Comparison of ENCODE assay signal across 8 mouse cellular contexts in genomic region chr5:125215930-125216459, GRCm38 (mm10). TPM values are rescaled to one million over a fixed set of nuclear protein-coding genes. Genes with fewer than 3 reads are reported as not detected.
A peak's percentile ranks its signal among the peaks of the same experiment; 100 is the strongest.
DNase-seq lines count a peak whose midpoint lies in the region; ATAC-seq and TF ChIP-seq lines count a peak whose summit lies in the region.

No protein-coding gene starts in this region.

- intact Hi-C loops in left cerebral cortex, postnatal 4 days (cut with DNase I): no loop called here

- H3K9me3 ChIP-seq in lung, embryonic 15.5 days: no peaks in the 10 kb centered on the region
- H3K9me3 ChIP-seq in embryonic facial prominence, embryonic 11.5 days (replicated peaks; ENCODE audit: control insufficient read depth, low read length): no peaks in the 10 kb centered on the region
- no peaks in the 10 kb centered on the region for H3K9me3 ChIP-seq in intestine, embryonic 16.5 days (ENCODE audit: control insufficient read depth, low read length)
- H3K9me3 ChIP-seq in midbrain, postnatal 0 days (ENCODE audit: low read length): no peaks in the 10 kb centered on the region

- peaks cover 13% of the 10 kb centered on the region for H3K4me1 ChIP-seq in lung, embryonic 15.5 days
- peaks cover 8% of the 10 kb centered on the region; the same call in 1 of the 2 replicates for H3K4me1 ChIP-seq in embryonic facial prominence, embryonic 11.5 days (ENCODE audit: control insufficient read depth, insufficient read depth, low read length)
- H3K4me1 ChIP-seq in intestine, embryonic 16.5 days (ENCODE audit: control insufficient read depth, insufficient read depth, low read length): peaks cover 11% of the 10 kb centered on the region
- H3K4me1 ChIP-seq in midbrain, postnatal 0 days (ENCODE audit: insufficient read depth, low read length): peaks cover 8% of the 10 kb centered on the region; the same call in 1 of the 2 replicates

- H3K36me3 ChIP-seq in lung, embryonic 15.5 days: no peaks in the 10 kb centered on the region
- H3K36me3 ChIP-seq in embryonic facial prominence, embryonic 11.5 days (replicated peaks; ENCODE audit: control insufficient read depth, insufficient read depth, low read depth, low read length): no peaks in the 10 kb centered on the region
- H3K36me3 ChIP-seq in intestine, embryonic 16.5 days (ENCODE audit: control insufficient read depth, insufficient read depth, low read length): no peaks in the 10 kb centered on the region
- no peaks in the 10 kb centered on the region for H3K36me3 ChIP-seq in midbrain, postnatal 0 days (ENCODE audit: insufficient read depth, low read length)

- DNase-seq in lung, postnatal 25 days (ENCODE audit: low spot score): no peak
- DNase-seq in embryonic facial prominence, embryonic 11.5 days (ENCODE audit: low spot score): peak; percentile 81
- DNase-seq in heart, adult 11 months: peak; percentile 97
- DNase-seq in left cerebral cortex, postnatal 4 days: peak; percentile 97
- peak; percentile 92 for DNase-seq in midbrain, postnatal 0 days (ENCODE audit: low spot score)
- peak; percentile 86 to 88 for DNase-seq in thymus, adult 18-20 months

- H3K4me2 ChIP-seq in lung, embryonic 15.5 days: peak overlapping the region; percentile 62
- H3K4me2 ChIP-seq in embryonic facial prominence, embryonic 11.5 days (ENCODE audit: low read depth, low read length): peak overlapping the region; percentile 40
- peak overlapping the region; percentile 44 for H3K4me2 ChIP-seq in intestine, embryonic 16.5 days (ENCODE audit: low read depth, low read length)
- peak overlapping the region; percentile 33 for H3K4me2 ChIP-seq in midbrain, postnatal 0 days (ENCODE audit: low read depth, low read length, poor library complexity, severe bottlenecking)

- H3K27ac ChIP-seq in lung, embryonic 15.5 days: peak overlapping the region; percentile 78
- H3K27ac ChIP-seq in embryonic facial prominence, embryonic 11.5 days (replicated peaks; ENCODE audit: low read depth, low read length): peak overlapping the region; percentile 60
- H3K27ac ChIP-seq in intestine, embryonic 16.5 days (ENCODE audit: low read length): peak overlapping the region; percentile 70
- peak overlapping the region; percentile 51 for H3K27ac ChIP-seq in midbrain, postnatal 0 days (ENCODE audit: low read depth, low read length)

- no peak for TF ChIP-seq CTCF in midbrain, postnatal 0 days (IDR thresholded peaks at IDR 0.05)

- no peaks in the 10 kb centered on the region for H3K27me3 ChIP-seq in lung, embryonic 15.5 days
- no peaks in the 10 kb centered on the region for H3K27me3 ChIP-seq in embryonic facial prominence, embryonic 11.5 days (ENCODE audit: control insufficient read depth, insufficient read depth, low read length)
- H3K27me3 ChIP-seq in intestine, embryonic 16.5 days (replicated peaks; ENCODE audit: control insufficient read depth, insufficient read depth, low read length): no peaks in the 10 kb centered on the region
- no peaks in the 10 kb centered on the region for H3K27me3 ChIP-seq in midbrain, postnatal 0 days (ENCODE audit: insufficient read depth, low read length)

- 4% methylated on average over 24 of the region's 24 CpGs for WGBS in lung, embryonic 15.5 days
- 4% methylated on average over 24 of the region's 24 CpGs for WGBS in embryonic facial prominence, embryonic 11.5 days
- whole genome bisulfite sequencing in intestine, embryonic 16.5 days: 6% methylated on average over 24 of the region's 24 CpGs
- WGBS in midbrain, postnatal 0 days: 6% methylated on average over 24 of the region's 24 CpGs

- peak; percentile 84; the same call in 1 of the 2 replicates for ATAC-seq in lung, embryonic 15.5 days (ENCODE audit: borderline replicate concordance, extremely low read depth, low FRiP score, low TSS enrichment)
- peak; percentile 84 for ATAC-seq in embryonic facial prominence, embryonic 11.5 days (replicated peaks; ENCODE audit: insufficient number of reproducible peaks, low FRiP score, low TSS enrichment, low read depth)
- peak; percentile 79 for ATAC-seq in intestine, embryonic 16.5 days
- peak; percentile 79 for ATAC-seq in midbrain, postnatal 0 days (ENCODE audit: low FRiP score)

- H3K4me3 ChIP-seq in lung, embryonic 15.5 days: peak overlapping the region; percentile 21
- no peak overlapping the region for H3K4me3 ChIP-seq in embryonic facial prominence, embryonic 11.5 days (ENCODE audit: low read depth, low read length)
- peak overlapping the region; percentile 30 for H3K4me3 ChIP-seq in intestine, embryonic 16.5 days (ENCODE audit: low read length)
- H3K4me3 ChIP-seq in midbrain, postnatal 0 days (ENCODE audit: low read depth, low read length): no peak overlapping the region

- peak overlapping the region; percentile 17; the same call in 1 of the 2 replicates for H3K9ac ChIP-seq in lung, embryonic 15.5 days
- peak overlapping the region; percentile 58 for H3K9ac ChIP-seq in embryonic facial prominence, embryonic 11.5 days (replicated peaks; ENCODE audit: low read length)
- peak overlapping the region; percentile 65 for H3K9ac ChIP-seq in intestine, embryonic 16.5 days (ENCODE audit: low read depth, low read length)
- peak overlapping the region; percentile 29; the same call in 1 of the 2 replicates for H3K9ac ChIP-seq in midbrain, postnatal 0 days (replicated peaks; ENCODE audit: low read length, poor library complexity, severe bottlenecking)

RNA-seq across cellular contexts. Expression of gene Ncor2, which starts 37.0 kb away (rescaled TPM):
- polyA plus RNA-seq in lung, embryonic 15.5 days (2015; fragmentation: Nextera tagmentation; extraction: Ambion mirVana): 28.7 and 30.5 TPM in 2 replicates
- polyA plus RNA-seq in embryonic facial prominence, embryonic 11.5 days (2014; fragmentation: Nextera tagmentation; extraction: Ambion mirVana): 12.4 and 15.0 TPM in 2 replicates
- polyA plus RNA-seq in intestine, embryonic 16.5 days (2015; fragmentation: Nextera tagmentation; extraction: Ambion mirVana): 13.1 and 14.4 TPM in 2 replicates
- 100 to 1,000 TPM; 110 to 115 TPM for total RNA-seq in left cerebral cortex, postnatal 4 days (2021)
- total RNA-seq in midbrain, postnatal 0 days (2014; rRNA removed): 22.8 and 37.8 TPM in 2 replicates
- 15.5 and 17.8 TPM in 2 replicates for polyA plus RNA-seq in midbrain, postnatal 0 days (2015; fragmentation: Nextera tagmentation; extraction: Ambion mirVana)

Comparison
In these comparisons a context has a peak if more than half of its experiments do, and no peak if none do; other contexts are left out.
1. H3K4me3 ChIP-seq: peak in lung, embryonic 15.5 days (single experiment) and intestine, embryonic 16.5 days (single experiment); none in embryonic facial prominence, embryonic 11.5 days (single experiment) and midbrain, postnatal 0 days (single experiment).
2. Peak in every context shown above with its lines, with median percentiles within 50 percentile points of each other: ATAC-seq, H3K27ac ChIP-seq, H3K4me2 ChIP-seq and H3K9ac ChIP-seq.